In the genomic region with DNA sequence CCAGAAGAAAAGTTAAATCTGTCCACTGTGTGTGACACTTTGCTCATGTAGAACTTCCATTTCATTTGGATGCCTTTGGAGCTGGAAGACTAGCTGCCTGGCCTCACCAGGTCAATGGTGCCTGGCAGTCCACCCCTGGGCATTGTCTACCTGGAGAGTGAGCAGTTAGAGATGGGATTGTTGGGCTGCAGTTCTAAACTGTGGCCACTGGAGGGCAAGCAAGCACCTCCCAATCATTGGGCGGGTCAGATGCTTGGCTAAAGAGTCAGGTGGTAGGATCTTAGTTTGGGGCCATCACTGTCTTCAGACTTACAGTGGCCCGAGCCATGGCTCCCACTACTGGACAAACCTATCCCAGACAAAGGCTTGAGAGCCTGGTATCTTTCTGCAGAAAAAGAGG, we compare ENCODE assay signal across 8 mouse cellular contexts. TPM values are rescaled to one million over a fixed set of nuclear protein-coding genes. Genes with fewer than 3 reads are reported as not detected.
DNase-seq lines count a peak whose midpoint lies in the region; ATAC-seq and TF ChIP-seq lines count a peak whose summit lies in the region.

No protein-coding gene starts in this region.

- no peak overlapping the region for H3K27ac ChIP-seq in CH12.LX (ENCODE audit: insufficient read depth, low read depth)
- no peak overlapping the region for H3K27ac ChIP-seq in heart, postnatal 0 days (ENCODE audit: low read depth)
- H3K27ac ChIP-seq in lung, embryonic 16.5 days (ENCODE audit: low read length) = no peak overlapping the region
- H3K27ac ChIP-seq in thymus, adult 2 months (ENCODE audit: control insufficient read depth, insufficient read depth, low read length) = no peak overlapping the region

- no peaks in the 10 kb centered on the region for H3K4me1 ChIP-seq in CH12.LX (ENCODE audit: control insufficient read depth in 1 of 2, insufficient read depth in 2 of 2)
- no peaks in the 10 kb centered on the region for H3K4me1 ChIP-seq in heart, postnatal 0 days (ENCODE audit: control insufficient read depth, insufficient read depth)
- H3K4me1 ChIP-seq in lung, embryonic 16.5 days (replicated peaks; ENCODE audit: control insufficient read depth, insufficient read depth, low read length) = peaks cover 11% of the 10 kb centered on the region
- no peaks in the 10 kb centered on the region for H3K4me1 ChIP-seq in thymus, adult 2 months (replicated peaks; ENCODE audit: control insufficient read depth, insufficient read depth, low read length)

- no peaks in the 10 kb centered on the region for H3K9me3 ChIP-seq in CH12.LX (replicated peaks; ENCODE audit: low read length)
- no peaks in the 10 kb centered on the region for H3K9me3 ChIP-seq in heart, postnatal 0 days (replicated peaks; ENCODE audit: control insufficient read depth, low read length)
- no peaks in the 10 kb centered on the region for H3K9me3 ChIP-seq in lung, embryonic 16.5 days (ENCODE audit: control insufficient read depth, low read length)

- H3K36me3 ChIP-seq in CH12.LX (replicated peaks in 1 of 2; ENCODE audit: control insufficient read depth in 1 of 2, insufficient read depth in 1 of 2, low read length in 1 of 2) = peaks cover 45 to 75% of the 10 kb centered on the region in 2 experiments
- no peaks in the 10 kb centered on the region for H3K36me3 ChIP-seq in heart, postnatal 0 days (replicated peaks; ENCODE audit: control insufficient read depth, insufficient read depth, low read length)
- H3K36me3 ChIP-seq in lung, embryonic 16.5 days (ENCODE audit: control insufficient read depth, insufficient read depth, low read length) = no peaks in the 10 kb centered on the region
- H3K36me3 ChIP-seq in thymus, adult 2 months (ENCODE audit: control insufficient read depth, insufficient read depth, low read length) = peaks cover 40% of the 10 kb centered on the region

- ATAC-seq in heart, postnatal 0 days (ENCODE audit: insufficient read depth, low read depth) = peak; percentile 19; the same call in 1 of the 2 replicates
- ATAC-seq in lung, embryonic 16.5 days (ENCODE audit: low read depth) = peak; percentile 18; the same call in 1 of the 2 replicates

- no peaks in the 10 kb centered on the region for H3K27me3 ChIP-seq in CH12.LX (replicated peaks)
- H3K27me3 ChIP-seq in heart, postnatal 0 days (ENCODE audit: control insufficient read depth, insufficient read depth, low read length) = peaks cover 9% of the 10 kb centered on the region
- peaks cover 2% of the 10 kb centered on the region for H3K27me3 ChIP-seq in lung, embryonic 16.5 days (ENCODE audit: control insufficient read depth, insufficient read depth, low read depth, low read length)
- H3K27me3 ChIP-seq in thymus, adult 2 months (ENCODE audit: control insufficient read depth, insufficient read depth, low read length) = no peaks in the 10 kb centered on the region

- H3K4me3 ChIP-seq in CH12.LX (replicated peaks in 1 of 3; ENCODE audit: low read depth in 2 of 3, low read length in 2 of 3, poor library complexity in 1 of 3) = no peak overlapping the region
- H3K4me3 ChIP-seq in heart, postnatal 0 days (ENCODE audit: low read depth, low read length) = no peak overlapping the region
- H3K4me3 ChIP-seq in lung, embryonic 16.5 days (ENCODE audit: low read length) = no peak overlapping the region
- no peak overlapping the region for H3K4me3 ChIP-seq in thymus, adult 2 months (ENCODE audit: control insufficient read depth, insufficient read depth, low read length)

- H3K79me2 ChIP-seq in CH12.LX (replicated peaks; ENCODE audit: control insufficient read depth, extremely low read depth, insufficient read depth, poor library complexity, severe bottlenecking) = no peaks in the 10 kb centered on the region

- H3K9ac ChIP-seq in CH12.LX (ENCODE audit: insufficient read depth, low read depth) = no peak overlapping the region
- no peak overlapping the region for H3K9ac ChIP-seq in heart, postnatal 0 days (replicated peaks; ENCODE audit: low read depth, low read length)
- no peak overlapping the region for H3K9ac ChIP-seq in lung, embryonic 16.5 days (ENCODE audit: low read length)

- in situ Hi-C loops in CH12.LX (cut with MboI; ENCODE audit: low pct_ligation_motif_present, low pct_unique_long_range_greater_than_20kb, low sequenced_read_pairs) = loop anchor here (10.0 to 25.0 kb wide), 2 partner anchors 156 to 353 kb away; a partner anchor contains a TSS

- dilution Hi-C loops in CH12.LX (cut with MboI; ENCODE audit: extremely low pct_ligation_motif_present, extremely low pct_unique_long_range_greater_than_20kb, low sequenced_read_pairs) = no loop called here

- WGBS in heart, postnatal 0 days = 5% methylated on average over 2 of the region's 2 CpGs
- 0% methylated on average over 2 of the region's 2 CpGs for WGBS in lung, embryonic 16.5 days
- 20% methylated on average over 2 of the region's 2 CpGs for WGBS in thymus, adult 2 months

- TF ChIP-seq EP300 in CH12.LX (IDR thresholded peaks at IDR 0.05; ENCODE audit: low read length) = no peak
- TF ChIP-seq EP300 in heart, postnatal 0 days (IDR thresholded peaks at IDR 0.05; ENCODE audit: low read depth) = no peak

- no peak for TF ChIP-seq POLR2A in CH12.LX (IDR thresholded peaks at IDR 0.05; ENCODE audit: low read depth, low read length)
- TF ChIP-seq POLR2A in thymus, adult 2 months (IDR thresholded peaks at IDR 0.05; ENCODE audit: control insufficient read depth, extremely low read depth, insufficient read depth, low read length, poor library complexity) = no peak

- peak; percentile 65 for DNase-seq in CH12.LX (ENCODE audit: extremely low read depth)
- DNase-seq in adrenal gland, postnatal 10 days = peak; percentile 79
- peak; percentile 45 for DNase-seq in embryo, embryonic 11.5 days (ENCODE audit: low read depth, low spot score)
- DNase-seq in heart, postnatal 0 days (ENCODE audit: low spot score) = peak; percentile 36
- DNase-seq in kidney, postnatal 36 days = peak; percentile 70 to 86
- peak; percentile 20 for DNase-seq in ovary, adult 18-20 months (ENCODE audit: low spot score)
- DNase-seq in thymus, adult 2 months = peak; percentile 74

- peak; percentile 74 for TF ChIP-seq RAD21 in CH12.LX (IDR thresholded peaks at IDR 0.05; ENCODE audit: low read depth, low read length)

- TF ChIP-seq CTCF in CH12.LX (conservative IDR thresholded peaks at IDR 0.05 in 1 of 2, IDR thresholded peaks at IDR 0.05 in 1 of 2; ENCODE audit: low read depth in 2 of 2, low read length in 2 of 2) = peak; percentile 82
- peak; percentile 96 for TF ChIP-seq CTCF in heart, postnatal 0 days (IDR thresholded peaks at IDR 0.05; ENCODE audit: low read depth)
- peak; percentile 82; the same call in 1 of the 2 replicates for TF ChIP-seq CTCF in thymus, adult 2 months (IDR thresholded peaks at IDR 0.05; ENCODE audit: borderline replicate concordance, control insufficient read depth, extremely low read depth, insufficient read depth, low read length, poor library complexity)

- no peak overlapping the region for H3K4me2 ChIP-seq in CH12.LX (ENCODE audit: insufficient read depth, low read depth, poor library complexity, severe bottlenecking)
- no peak overlapping the region for H3K4me2 ChIP-seq in heart, postnatal 0 days (ENCODE audit: low read depth, low read length)
- H3K4me2 ChIP-seq in lung, embryonic 16.5 days (ENCODE audit: low read depth, low read length) = no peak overlapping the region

TF ChIP-seq in CH12.LX, 34 proteins besides CTCF, POLR2A, EP300 and RAD21:
- TF ChIP-seq NRF1 (IDR thresholded peaks at IDR 0.05; ENCODE audit: low read depth, low read length) = no peak
- TF ChIP-seq USF2 (conservative IDR thresholded peaks at IDR 0.05; ENCODE audit: low read depth, low read length) = no peak
- no peak for TF ChIP-seq GABPA (IDR thresholded peaks at IDR 0.05; ENCODE audit: insufficient replicate concordance, low read depth, low read length)
- TF ChIP-seq CHD1 (IDR thresholded peaks at IDR 0.05; ENCODE audit: low read depth, low read length) = no peak
- no peak for TF ChIP-seq ETS1 (conservative IDR thresholded peaks at IDR 0.05; ENCODE audit: low read depth, low read length)
- no peak for TF ChIP-seq ZNF384 (IDR thresholded peaks at IDR 0.05; ENCODE audit: low read depth, low read length)
- TF ChIP-seq PAX5 (IDR thresholded peaks at IDR 0.05; ENCODE audit: low read length) = no peak
- no peak for TF ChIP-seq KAT2A (IDR thresholded peaks at IDR 0.05; ENCODE audit: insufficient replicate concordance, low read length)
- no peak for TF ChIP-seq MAX (IDR thresholded peaks at IDR 0.05; ENCODE audit: low read length)
- TF ChIP-seq POLR2AphosphoS2 (IDR thresholded peaks at IDR 0.05; ENCODE audit: low read depth, low read length) = peak; percentile 19; the same call in 1 of the 2 replicates
- no peak for TF ChIP-seq MEF2A (IDR thresholded peaks at IDR 0.05; ENCODE audit: borderline replicate concordance, low read depth, low read length)
- no peak for TF ChIP-seq TBP (conservative IDR thresholded peaks at IDR 0.05; ENCODE audit: low read depth, low read length)
- no peak for TF ChIP-seq MAFK (IDR thresholded peaks at IDR 0.05; ENCODE audit: insufficient replicate concordance, low read length)
- peak; percentile 74 for TF ChIP-seq SMC3 (IDR thresholded peaks at IDR 0.05; ENCODE audit: low read depth, low read length)
- TF ChIP-seq MAZ (IDR thresholded peaks at IDR 0.05; ENCODE audit: low read depth, low read length) = no peak
- TF ChIP-seq ZKSCAN1 (IDR thresholded peaks at IDR 0.05; ENCODE audit: borderline replicate concordance, low read depth, low read length) = no peak
- no peak for TF ChIP-seq JUN (IDR thresholded peaks at IDR 0.05; ENCODE audit: insufficient read depth, low read depth, low read length)

RNA-seq across cellular contexts. Expression of a gene that starts 41.8 kb away (rescaled TPM):
- total RNA-seq in CH12.LX (2012; rRNA removed) (55.0 and 60.4 TPM in 2 replicates), CH12.LX (2014; rRNA removed) (53.0 and 54.8 TPM in 2 replicates)
- 62.6 and 66.8 TPM in 2 replicates for polyA plus RNA-seq in CH12.LX (2012; ENCODE audit: insufficient read length, low read depth)
- 1 to 10 TPM; 4.2 to 6.7 TPM for total RNA-seq in adrenal gland, postnatal 10 days (2021)
- 0.99 and 1.2 TPM in 2 replicates for total RNA-seq in heart, postnatal 0 days (2014; rRNA removed; ENCODE audit: low replicate concordance)
- polyA plus RNA-seq in heart, postnatal 0 days (2015; fragmentation: Nextera tagmentation; extraction: Ambion mirVana) = 0.68 and 0.77 TPM in 2 replicates
- 2.3 and 3.4 TPM in 2 replicates for polyA plus RNA-seq in lung, embryonic 16.5 days (2015; fragmentation: Nextera tagmentation; extraction: Ambion mirVana)
- 87.7 and 95.6 TPM in 2 replicates for polyA plus RNA-seq in thymus, adult 2 months (2012; rRNA removed)

Comparison
In these comparisons a context has a peak if more than half of its experiments do, and no peak if none do; other contexts are left out.
1. DNase-seq: peak in every context shown above with its lines; median percentile 79 in adrenal gland, postnatal 10 days; 78 in kidney, postnatal 36 days; 74 in thymus, adult 2 months; 65 in CH12.LX; 45 in embryo, embryonic 11.5 days; 36 in heart, postnatal 0 days; 20 in ovary, adult 18-20 months.
2. RNA of a gene that starts 41.8 kb away (polyA plus RNA-seq): 87.7 to 95.6 TPM in thymus, adult 2 months and 62.6 to 66.8 TPM in CH12.LX; 2.3 to 3.4 TPM in lung, embryonic 16.5 days and 0.68 to 0.77 TPM in heart, postnatal 0 days; every median in the first group is over 10 times any median in the second.
3. Peak in every context shown above with its lines, with median percentiles within 50 percentile points of each other: CTCF ChIP-seq.